Mouse (Mus musculus) right cerebral cortex, postnatal 14 days (tissue): ENCODE measurements at regions not wholly inside any gene's neighbourhood (a gene's known extent, or its start where the extent isn't known, plus 50 kb on each side); places are given as distances from the start of the nearest gene placed in this dataset.

Source experiments
- DNase-seq: peaks from one replicate; pipeline ENCODE4 v3.0.0; 2022

DNA sequence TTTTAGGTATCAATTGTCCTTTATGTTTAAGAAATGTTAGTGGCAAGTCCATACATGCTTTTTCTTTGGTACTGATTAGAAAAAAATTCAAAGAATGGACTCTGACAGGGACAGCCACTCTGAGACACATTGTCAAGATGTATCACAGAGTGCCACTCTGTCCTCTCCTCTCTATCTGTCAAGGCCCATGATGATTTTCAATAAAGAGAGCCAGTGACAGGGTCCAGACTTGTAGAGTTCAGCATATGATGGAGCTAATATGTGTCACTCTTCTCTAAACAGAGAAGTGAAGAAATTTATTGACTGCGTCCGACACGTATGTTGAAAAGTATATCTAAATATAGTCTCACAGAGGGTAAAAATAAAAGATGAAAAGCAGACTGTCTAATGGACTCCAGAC is 672.2 kb upstream of the 4930452B06Rik start:
- no peak for DNase-seq

DNA sequence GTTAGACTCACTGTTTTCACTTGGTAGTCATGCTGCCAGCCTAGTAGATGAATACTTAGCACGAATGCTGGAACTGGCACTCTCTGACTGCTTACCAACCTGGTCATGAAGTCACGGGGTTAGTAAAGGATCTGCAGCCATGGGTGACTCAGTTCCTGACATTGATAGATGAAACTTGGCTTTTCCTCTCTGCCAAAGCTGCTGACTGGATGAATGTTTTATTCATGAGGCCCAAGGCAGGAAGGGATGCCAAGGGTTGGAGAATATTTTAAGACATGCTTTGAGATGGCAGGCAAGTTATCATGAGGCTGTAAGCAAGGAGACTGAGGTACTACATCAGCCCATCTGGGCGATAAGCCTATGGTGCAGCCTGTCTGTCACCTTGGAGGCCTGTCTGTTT is 671.1 kb upstream of the 4930452B06Rik start:
- no peak for DNase-seq

DNA sequence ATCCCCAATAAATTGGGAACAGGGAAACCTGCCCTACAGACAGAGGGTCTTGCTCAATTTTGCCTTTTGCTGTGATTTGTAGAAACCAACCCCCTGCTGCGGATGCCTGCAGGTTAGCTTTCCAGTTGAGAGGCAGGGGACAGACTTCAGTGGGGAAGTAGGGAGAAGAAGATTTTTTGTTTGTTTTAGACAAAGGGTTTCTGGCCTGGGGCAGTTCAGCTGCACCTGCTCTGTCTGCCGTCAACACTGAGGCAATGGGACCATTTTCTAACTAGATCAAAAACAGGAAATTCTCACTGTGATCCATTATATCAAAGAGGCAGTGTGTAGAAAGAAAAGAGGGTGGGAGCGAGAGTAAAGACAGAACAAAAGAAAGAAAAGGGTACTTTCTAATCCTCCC is 665.6 kb upstream of the 4930452B06Rik start:
- no peak for DNase-seq

DNA sequence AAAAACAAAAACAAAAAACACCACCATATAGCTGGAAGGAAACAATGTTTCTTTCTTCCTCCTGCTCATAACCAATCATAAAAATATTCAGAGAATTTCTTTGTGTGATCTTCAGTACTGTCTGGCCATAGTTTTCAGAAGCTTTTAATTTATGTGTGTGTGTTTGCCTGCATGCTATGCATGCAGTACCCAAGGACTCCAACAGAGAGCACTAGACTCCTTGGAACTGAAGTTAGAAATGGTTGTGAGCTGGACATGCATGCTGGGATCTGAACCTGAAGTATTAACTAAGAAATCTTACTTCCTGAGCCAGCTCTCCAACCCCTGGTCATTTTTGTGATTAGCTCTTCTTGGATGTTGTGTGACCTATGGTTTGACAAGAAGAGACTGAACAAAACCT is 664.7 kb upstream of the 4930452B06Rik start:
- no peak for DNase-seq

DNA sequence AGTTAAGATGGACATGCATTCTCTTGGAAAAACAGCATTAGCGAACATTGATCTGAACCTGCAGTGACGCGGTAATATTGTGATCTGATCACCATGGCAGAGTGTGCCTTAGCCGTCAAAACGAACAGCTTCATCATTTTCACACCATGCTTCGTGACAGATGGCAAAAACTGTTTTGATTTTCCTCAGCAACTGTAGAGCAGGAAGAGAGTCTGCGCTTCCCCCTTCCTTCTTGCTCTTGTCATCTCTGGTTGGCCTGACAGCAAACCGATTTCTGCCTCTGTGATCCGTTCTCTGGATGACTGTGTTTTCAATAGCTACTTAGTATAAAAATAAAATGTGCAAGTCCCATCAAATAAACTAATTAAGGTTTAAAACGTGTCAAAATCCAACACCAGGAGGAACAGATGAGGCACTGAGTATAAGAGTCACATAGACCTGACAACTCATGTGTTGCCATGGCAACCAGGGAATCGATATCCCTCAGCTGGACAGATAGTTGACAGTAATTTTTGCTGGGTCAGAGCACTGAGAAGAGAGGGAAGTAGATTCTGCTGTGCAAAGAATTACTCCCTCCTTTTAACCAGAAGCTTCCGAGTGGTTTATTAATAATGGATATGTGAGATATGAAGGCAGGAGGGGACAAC is 663.9 kb upstream of the 4930452B06Rik start:
- DNase-seq, result no peak

DNA sequence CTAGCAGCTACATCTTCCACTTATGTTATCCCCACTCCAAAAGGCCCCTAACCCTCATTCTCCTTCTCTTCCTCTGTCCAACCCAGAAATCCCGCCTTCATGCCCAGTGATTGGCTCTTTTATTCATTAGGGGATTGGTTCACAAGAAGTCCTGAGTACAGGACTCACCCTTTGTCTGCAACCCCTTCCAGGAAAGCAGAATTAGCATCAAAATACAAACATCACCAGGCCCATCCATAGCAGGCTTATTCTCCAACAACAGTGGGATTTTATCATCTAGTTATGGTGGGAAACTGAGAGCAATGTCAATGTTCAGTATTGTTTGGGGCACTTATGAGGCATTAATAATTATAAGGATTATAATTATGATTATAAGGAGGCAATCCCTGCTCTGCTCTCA is 661.3 kb upstream of the 4930452B06Rik start:
- no peak for DNase-seq

DNA sequence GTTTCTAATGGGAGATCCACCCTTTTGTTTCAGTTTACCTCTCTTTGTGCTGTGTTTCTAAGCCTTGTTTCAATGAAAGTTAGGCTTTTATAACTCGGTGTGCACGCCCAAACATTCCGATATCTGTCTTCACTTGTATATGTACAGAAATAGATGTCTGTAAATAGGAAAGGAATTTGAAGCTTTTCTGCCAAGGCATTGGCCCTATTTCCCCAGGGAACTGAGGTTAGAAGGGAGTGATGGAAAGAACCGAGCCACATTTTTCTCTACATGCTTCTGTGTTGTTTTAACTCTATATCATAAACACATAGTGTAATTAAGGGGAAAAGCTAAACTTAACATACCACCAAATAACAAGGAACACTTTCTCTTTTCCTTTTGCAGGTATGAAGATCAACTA is 653.8 kb upstream of the 4930452B06Rik start:
- no peak for DNase-seq

DNA sequence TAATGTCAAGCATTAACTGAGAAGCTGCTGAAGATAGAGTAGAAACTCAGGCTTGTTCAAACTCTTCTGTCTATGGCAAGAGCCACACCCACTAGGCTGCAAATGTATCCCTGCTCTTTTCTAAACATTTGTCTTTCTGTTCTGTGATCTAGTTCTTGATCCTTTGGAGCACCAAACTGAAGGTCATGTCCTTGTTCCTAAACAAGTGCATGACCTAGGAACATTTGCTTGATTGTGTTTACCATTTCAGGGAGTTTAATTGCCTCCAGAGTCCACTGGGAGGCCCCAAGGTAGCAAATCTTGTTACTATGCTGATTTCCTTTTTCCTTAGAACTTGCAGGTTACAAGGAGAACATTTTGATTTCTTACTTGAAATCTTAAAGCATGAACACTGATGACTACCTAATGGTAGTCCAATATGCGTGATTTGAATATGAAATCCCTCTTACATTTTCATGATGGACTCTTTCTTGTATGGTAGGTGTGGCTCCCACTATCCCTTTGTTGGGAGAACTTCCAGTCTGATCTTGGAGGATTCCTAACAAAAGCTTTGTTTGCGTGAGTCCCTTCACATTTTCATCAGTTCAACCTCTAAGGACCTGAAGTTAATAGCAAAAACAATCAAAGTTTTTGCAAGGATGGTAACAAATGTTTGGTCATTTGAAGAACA is 652.9 kb upstream of the 4930452B06Rik start:
- no peak for DNase-seq

DNA sequence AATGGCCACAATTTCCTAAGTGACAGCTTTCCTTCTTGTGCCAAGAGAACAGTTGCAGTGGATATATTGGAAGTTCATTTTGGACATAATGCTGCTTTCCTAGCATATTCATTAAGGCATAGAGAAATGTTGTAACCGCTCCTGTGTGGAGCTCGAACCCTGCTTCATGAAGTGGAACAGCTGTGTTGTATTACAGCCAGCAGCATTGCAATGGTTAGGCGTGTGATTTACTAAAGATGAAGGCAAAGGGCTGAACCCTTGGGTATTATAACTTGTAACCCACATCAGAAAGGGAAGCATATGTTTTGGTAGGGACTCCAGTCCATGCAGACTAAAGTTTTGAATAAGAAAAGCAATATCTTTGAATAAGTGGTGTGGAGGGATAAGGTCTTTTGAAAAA is 649.2 kb upstream of the 4930452B06Rik start:
- no peak for DNase-seq

DNA sequence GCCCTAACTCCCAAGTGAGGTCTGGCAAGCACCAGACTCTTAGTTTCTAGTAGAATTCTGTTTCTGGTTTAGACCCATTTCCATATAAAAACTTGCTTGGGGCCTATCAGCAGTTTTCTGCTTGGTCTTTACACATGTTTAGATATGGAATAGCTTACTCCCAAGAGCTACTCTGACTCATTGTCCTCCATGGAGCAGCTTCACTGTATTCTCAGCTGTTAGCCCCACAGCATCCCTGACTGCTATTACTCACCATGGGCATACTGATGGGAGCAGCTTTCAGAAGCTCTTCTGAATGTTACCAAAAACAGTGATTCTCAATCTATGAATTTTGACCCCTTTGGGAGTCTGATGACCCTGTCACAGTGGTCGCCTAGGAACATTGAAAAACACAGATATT is 630.1 kb upstream of the 4930452B06Rik start:
- DNase-seq, result no peak

DNA sequence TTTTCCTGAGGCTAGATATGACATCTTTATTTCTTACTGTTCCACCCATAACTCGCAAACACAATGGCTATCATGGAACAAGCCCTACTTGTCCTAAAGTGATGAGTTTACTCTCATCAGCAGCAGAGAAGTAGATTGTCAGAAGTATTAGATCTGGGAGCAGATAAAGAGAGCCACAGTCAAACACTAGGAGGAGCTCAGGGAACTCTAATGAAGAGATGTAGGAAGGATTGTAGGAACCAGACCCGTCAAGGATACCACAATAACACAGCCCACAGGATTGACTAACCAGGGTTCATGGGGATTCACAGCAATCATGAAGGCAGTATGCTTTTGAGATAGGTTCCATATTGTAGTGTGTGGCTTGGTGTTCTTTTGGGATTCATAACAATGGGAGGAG is 628.5 kb upstream of the 4930452B06Rik start:
- DNase-seq, result no peak

DNA sequence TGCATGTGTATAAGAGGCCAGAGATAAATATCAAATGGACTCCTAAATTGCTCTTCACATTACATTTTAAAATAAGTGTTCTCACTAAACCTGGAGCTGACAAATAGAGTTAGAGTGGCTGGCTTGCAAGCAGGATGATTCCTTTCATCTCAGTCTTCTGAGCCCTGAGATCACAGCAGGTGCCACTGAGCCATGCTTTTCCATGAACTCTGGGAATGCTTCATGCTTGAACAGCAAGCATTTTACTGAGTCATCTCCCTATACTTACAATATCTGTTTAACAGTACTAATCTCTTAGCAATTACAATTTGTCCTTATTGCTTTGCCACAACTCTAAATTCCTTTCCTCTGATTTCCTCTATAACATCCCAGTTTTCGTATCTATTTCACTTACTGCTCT is 622.1 kb upstream of the 4930452B06Rik start:
- no peak for DNase-seq

DNA sequence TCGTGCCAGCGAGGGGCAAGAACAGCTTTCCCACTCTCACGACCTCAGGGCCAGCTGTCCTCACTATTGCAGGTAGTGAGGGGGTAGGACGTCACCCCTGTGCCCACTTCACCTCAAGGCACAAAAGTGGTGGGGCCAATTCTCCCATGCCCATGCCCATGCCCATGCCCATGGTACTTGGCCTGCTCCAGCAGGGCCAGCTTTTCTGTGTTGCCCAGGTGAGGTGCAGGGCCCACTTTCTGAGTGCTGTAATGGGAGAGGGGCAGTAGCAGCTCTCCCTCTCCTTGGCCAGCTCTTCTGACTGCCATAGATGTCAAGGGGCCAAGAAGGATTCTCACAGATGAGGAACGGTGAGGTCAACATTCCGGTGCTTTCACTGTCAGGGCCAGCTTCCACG is 619.6 kb upstream of the 4930452B06Rik start:
- DNase-seq, result no peak

DNA sequence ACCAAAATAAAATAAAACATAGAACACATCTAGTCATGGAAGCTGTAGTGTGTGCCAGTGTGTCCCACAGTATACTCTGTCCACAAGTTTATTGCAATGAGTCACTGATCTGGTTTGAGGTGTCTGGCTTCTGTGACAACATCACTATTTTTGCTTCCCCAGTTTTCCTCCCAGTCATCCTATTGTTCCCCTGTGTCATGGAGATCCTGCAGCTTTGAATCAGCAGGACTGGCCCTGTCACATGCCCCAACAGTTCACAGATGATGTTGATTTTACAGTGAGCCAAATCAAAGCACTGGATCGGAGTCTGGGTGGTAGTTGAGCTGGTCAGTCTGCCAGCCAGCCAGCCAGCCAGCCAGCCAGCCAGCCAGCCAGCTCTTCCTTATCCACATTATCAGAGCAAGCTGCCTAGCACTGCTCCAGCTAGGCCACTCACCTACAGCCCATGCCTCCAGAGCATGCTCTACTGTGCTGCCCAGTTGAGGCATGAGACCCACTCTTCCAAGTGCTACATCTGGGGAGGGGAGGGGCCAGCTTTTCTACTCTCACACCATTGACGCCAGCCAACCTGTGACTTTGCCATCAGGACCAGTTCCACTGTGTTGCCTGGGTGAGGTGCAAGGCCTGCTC is 619.1 kb upstream of the 4930452B06Rik start:
- DNase-seq, result no peak

DNA sequence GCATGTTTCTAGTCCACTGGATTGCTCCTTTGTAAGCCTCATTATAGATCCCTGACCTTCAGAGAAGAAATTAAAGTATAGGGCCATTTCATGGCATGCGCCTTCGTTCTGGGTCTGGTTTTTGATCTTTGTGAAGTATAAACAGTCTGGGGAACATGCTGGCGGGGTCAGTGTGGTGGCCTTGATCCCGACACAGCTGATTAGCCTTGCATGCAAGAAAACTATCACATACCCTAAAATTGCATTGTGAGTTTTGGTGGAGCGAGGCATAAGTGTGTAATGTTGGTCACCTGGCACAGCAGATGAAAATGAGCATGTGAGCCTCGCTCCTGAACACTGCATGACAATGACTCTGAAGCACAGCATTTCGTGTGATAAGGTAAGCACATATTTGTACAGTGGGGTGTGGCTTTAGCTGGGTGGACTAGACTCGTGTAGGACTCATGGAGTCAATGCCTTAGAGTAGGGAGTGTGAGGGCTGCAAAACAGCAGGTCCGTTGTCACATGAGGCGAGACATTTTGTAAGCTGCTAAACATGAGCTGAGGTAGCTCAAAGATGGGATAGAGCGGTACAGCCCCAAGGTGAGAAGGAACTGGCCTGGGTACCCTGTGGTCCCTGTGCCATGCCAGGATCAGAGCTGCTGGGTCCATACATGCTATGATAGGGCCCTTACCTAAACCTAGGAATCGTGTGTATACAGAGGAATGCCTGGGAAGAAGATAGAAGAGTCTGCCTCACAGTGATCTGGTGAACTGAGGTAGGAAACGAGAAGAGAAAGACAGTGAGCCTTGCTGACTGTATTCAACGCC is 601.4 kb upstream of the 4930452B06Rik start:
- no peak for DNase-seq

DNA sequence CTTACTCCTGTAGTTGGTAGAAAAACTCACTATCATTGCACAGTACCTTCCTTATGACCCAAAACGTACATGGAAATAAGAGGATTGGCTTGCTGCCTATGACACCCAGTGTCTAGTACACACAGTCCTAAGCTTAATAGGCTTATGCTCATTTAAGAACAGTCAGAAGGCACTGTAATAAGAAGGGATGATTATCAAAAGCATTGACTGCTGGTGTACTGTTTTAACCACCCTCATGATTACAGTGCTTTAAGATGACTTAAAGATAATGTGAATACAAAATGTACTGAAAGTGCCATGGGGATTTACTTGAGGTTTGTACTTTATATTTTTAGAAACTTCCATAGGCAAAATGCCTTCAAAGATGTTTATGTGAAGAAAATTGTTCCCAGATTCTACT is 586.0 kb upstream of the 4930452B06Rik start:
- DNase-seq, result no peak

DNA sequence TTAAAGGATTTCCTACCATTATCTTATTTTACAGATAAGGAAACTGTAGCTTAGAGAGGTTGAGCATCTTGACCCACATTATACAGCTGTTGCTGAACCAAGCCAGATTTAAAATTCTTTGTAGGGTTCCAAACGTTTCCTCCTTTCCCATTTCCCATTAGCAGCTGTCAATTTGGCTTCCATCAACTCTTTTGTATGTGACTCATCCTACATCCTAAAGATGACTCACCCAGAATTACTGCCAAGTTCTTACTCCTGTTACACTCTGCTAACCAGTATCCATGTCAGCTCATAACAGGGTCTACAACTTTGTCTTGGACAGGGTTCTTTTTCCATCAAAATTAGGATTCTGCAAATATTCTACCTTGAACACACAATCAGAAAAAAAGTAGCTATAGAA is 579.2 kb upstream of the 4930452B06Rik start:
- no peak for DNase-seq

DNA sequence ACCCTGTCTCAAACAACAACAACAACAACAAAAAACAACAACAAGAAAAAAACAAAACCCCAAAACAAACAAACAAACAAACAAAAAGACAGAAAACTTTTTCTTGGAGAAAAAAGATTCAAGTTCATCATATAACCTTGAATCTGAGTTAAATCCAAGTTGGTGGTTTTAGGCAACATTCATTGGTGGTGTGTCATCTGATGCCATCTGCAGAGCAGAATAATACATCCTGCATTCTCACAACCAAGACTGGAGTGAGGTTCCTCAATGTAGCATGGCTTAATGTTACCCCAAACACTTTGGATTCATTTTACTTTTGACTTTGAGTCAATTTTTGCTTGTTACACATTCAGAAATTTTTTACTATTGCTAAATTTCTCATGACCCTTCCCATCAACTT is 577.3 kb upstream of the 4930452B06Rik start:
- DNase-seq, result no peak

DNA sequence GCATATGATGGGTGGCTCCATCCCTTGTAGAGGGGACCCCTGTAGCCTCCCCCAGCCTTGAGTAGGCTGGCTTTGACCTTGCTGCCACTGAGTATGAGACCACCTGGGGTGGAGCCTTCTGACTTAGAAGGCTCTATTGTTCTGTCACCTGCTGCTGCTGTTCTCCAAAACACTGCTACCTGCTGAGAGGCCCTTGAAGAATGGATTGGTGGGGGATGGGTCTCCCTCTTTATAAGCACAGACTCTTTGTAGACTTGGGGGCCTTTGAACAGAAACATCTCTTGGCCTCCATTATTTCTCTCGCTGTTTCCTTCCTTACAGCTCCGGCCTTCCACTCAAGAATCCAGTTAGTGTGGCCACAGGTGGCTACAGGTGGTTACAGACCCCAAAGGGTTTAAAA is 576.1 kb upstream of the 4930452B06Rik start:
- no peak for DNase-seq

DNA sequence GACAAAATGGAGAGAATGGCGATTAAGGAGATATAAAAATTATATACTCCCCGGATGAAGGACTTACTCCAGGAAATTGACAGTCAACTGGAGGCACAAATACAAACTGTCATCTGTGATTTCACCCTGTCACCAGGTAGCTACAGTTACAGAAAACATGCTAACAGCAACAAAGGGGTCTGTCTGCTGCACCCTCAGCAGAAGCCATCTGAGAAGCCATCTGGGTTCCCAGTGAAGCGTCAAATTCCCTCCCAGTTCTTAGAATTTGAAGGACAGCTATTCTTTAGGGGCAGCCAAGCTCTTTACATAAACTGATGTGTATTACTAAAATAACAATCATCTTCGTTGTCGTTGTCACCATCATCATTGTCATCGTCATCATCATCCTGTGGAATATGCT is 561.6 kb upstream of the 4930452B06Rik start:
- no peak for DNase-seq

DNA sequence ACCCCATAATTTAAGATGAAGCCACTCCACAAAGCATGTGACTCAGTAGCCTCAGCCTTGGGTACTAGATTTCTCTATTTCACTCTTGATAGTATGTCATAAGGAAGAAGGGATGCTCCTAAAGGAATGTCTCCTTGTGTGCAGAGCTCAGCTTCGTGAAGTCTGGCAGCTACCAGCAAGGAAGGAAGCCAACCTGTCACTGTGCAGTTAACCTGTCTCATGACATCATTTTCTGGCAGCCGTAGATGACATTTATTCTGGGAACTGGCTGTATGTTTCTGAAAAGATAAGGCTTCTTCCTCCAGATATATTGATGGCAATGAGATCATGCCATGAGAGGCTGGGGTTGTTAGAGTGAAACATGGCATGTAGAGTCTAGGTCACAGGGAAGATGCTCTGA is 534.2 kb upstream of the 4930452B06Rik start:
- no peak for DNase-seq

DNA sequence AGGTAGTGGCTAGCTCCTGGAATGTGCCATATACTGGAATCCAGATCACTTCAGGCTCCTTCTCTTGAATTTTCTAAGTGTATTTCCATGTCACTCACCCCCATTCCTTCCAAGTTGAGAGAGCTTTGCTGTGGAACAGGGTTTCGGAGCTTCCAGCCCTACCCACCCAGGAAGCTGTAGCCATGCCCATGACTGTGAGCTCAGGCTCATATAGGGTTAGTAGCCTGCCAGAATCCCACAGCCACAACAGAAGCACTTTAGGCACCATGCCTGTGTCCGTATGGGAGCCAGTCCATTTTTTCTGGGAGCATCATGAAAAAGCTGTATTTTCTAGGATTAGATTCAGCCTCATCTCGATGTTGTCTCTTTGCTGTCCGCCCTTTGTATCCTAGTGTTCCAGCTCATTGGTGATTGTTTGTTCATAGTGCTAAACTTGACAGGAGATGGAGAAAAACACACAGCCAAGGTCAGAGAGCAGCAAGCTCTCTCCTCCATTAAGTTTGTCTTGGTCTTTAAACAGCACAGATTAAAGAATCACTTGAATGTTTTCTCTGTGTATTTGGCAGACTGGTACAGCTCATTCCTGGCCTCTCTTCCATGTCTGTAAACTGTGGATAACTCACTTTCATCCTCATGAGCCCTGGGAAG is 526.2 kb upstream of the 4930452B06Rik start:
- no peak for DNase-seq

DNA sequence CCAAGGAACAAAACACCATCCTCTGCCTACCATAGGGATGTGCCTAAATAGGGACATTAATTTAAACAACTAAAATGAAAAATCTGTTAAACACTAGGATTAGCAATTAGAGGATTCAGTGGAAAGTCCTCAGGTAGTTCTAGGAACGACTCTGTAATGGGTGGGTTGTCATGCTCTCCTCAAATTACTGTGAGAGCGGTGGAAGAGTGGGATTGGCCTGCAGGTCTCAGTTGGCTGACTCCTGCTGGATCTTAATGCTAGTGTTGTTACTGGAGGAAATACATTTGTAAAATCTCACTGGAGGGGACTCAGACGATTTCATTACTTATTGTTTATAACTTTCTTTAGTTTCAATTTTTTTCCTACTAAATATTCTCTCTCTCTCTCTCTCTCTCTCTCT is 525.6 kb upstream of the 4930452B06Rik start:
- DNase-seq, result no peak
